Comparison of ENCODE assay signal across 14 mouse cellular contexts in genomic region chr5:20821647-20822046, GRCm38 (mm10).
A peak's percentile ranks its signal among the peaks of the same experiment; 100 is the strongest.
DNase-seq lines count a peak whose midpoint lies in the region; ATAC-seq and TF ChIP-seq lines count a peak whose summit lies in the region.
"Had no signal": no experiment of that assay in that cellular context is flagged by ENCODE, and none has a peak within 500 bp of the region (broad histone marks: within the 10 kb centered on the region; RNA-seq: fewer than 3 reads in every experiment).

No protein-coding gene starts in this region.

- 6% methylated on average over 1 of the region's 1 CpGs for WGBS in liver, adult 2 months
- 84% methylated on average over 1 of the region's 1 CpGs for WGBS in liver, embryonic 12.5 days (ENCODE audit: insufficient replicate concordance)
- 71% methylated on average over 1 of the region's 1 CpGs for WGBS in heart, embryonic 12.5 days

- no peak overlapping the region for H3K4me2 ChIP-seq in liver, embryonic 12.5 days
- H3K4me2 ChIP-seq in heart, embryonic 12.5 days, result no peak overlapping the region
- H3K4me2 ChIP-seq: limb, embryonic 15.5 days; neural tube, embryonic 13.5 days had no signal

- no peak for ATAC-seq in liver, embryonic 12.5 days
- ATAC-seq in heart, embryonic 12.5 days (ENCODE audit: insufficient number of reproducible peaks, low FRiP score), result no peak
- ATAC-seq in hematopoietic stem cell, adult 5-6 weeks (replicated peaks in 1 of 2; ENCODE audit: insufficient read depth in 1 of 2, low FRiP score in 2 of 2, low TSS enrichment in 1 of 2, low read depth in 1 of 2, poor library complexity in 2 of 2, severe bottlenecking in 2 of 2), result peak; percentile 62 to 69; a peak in 3 of 4 replicates
- ATAC-seq: CD4-positive, CD25-positive, alpha-beta regulatory T cell, adult 4 months; forebrain, embryonic 16.5 days had no signal

- no peak overlapping the region for H3K9ac ChIP-seq in liver, adult 2 months (ENCODE audit: low read depth, low read length)
- no peak overlapping the region for H3K9ac ChIP-seq in liver, embryonic 12.5 days
- H3K9ac ChIP-seq in heart, embryonic 12.5 days, result no peak overlapping the region
- H3K9ac ChIP-seq: limb, embryonic 15.5 days; neural tube, embryonic 13.5 days had no signal

- H3K27ac ChIP-seq in liver, adult 2 months (replicated peaks; ENCODE audit: insufficient read depth, low read depth, low read length), result no peak overlapping the region
- H3K27ac ChIP-seq in liver, embryonic 12.5 days, result no peak overlapping the region
- 0 out of 2 replicates have a peak overlapping the region, but pooled peaks have one; percentile 9 for H3K27ac ChIP-seq in heart, embryonic 12.5 days (ENCODE audit: poor library complexity, severe bottlenecking)
- H3K27ac ChIP-seq: limb, embryonic 15.5 days; neural tube, embryonic 13.5 days had no signal

- DNase-seq in liver, adult 2 months (ENCODE audit: extremely low read depth, low read depth, low spot score), result peak; percentile 34
- peak; percentile 30 to 39 for DNase-seq in lung, postnatal 4 days
- no peak for DNase-seq in ovary, postnatal 10 days (ENCODE audit: low spot score)
- no peak for DNase-seq in right cerebral cortex, postnatal 4 days
- DNase-seq: adrenal gland, postnatal 36 days; kidney, postnatal 14 days; layer of hippocampus, adult 9-11 months had no signal

- no peaks in the 10 kb centered on the region for H3K36me3 ChIP-seq in liver, adult 2 months (ENCODE audit: control insufficient read depth, insufficient read depth, low read length)
- H3K36me3 ChIP-seq in liver, embryonic 12.5 days, result no peaks in the 10 kb centered on the region
- H3K36me3 ChIP-seq in heart, embryonic 12.5 days, result no peaks in the 10 kb centered on the region
- H3K36me3 ChIP-seq: limb, embryonic 15.5 days; neural tube, embryonic 13.5 days had no signal

- no peak overlapping the region for H3K4me3 ChIP-seq in liver, adult 2 months (ENCODE audit: insufficient read depth, low read depth, low read length)
- H3K4me3 ChIP-seq in liver, embryonic 12.5 days, result no peak overlapping the region
- H3K4me3 ChIP-seq in heart, embryonic 12.5 days, result no peak overlapping the region
- H3K4me3 ChIP-seq: limb, embryonic 15.5 days; neural tube, embryonic 13.5 days had no signal

- TF ChIP-seq CTCF in liver, adult 2 months (IDR thresholded peaks at IDR 0.05; ENCODE audit: low read depth, low read length), result no peak

- no peaks in the 10 kb centered on the region for H3K9me3 ChIP-seq in liver, embryonic 12.5 days (replicated peaks)
- H3K9me3 ChIP-seq in heart, embryonic 12.5 days (replicated peaks), result no peaks in the 10 kb centered on the region
- H3K9me3 ChIP-seq: limb, embryonic 15.5 days; neural tube, embryonic 13.5 days had no signal

- no peaks in the 10 kb centered on the region; the same call in 1 of the 2 replicates for H3K4me1 ChIP-seq in liver, adult 2 months (ENCODE audit: control insufficient read depth, insufficient read depth, low read length)
- H3K4me1 ChIP-seq in liver, embryonic 12.5 days, result peaks cover 8% of the 10 kb centered on the region
- peaks cover 14% of the 10 kb centered on the region for H3K4me1 ChIP-seq in heart, embryonic 12.5 days (replicated peaks)
- H3K4me1 ChIP-seq: limb, embryonic 15.5 days; neural tube, embryonic 13.5 days had no signal

- no peaks in the 10 kb centered on the region; the same call in 1 of the 2 replicates for H3K79me2 ChIP-seq in liver, adult 2 months (ENCODE audit: control insufficient read depth, insufficient read depth, low read length)

- TF ChIP-seq POLR2A in liver, adult 2 months (IDR thresholded peaks at IDR 0.05; ENCODE audit: extremely low read depth, insufficient read depth, low read length), result no peak

- H3K27me3 ChIP-seq in liver, adult 2 months (ENCODE audit: control insufficient read depth, insufficient read depth, low read length), result no peaks in the 10 kb centered on the region
- no peaks in the 10 kb centered on the region for H3K27me3 ChIP-seq in liver, embryonic 12.5 days (replicated peaks)
- no peaks in the 10 kb centered on the region for H3K27me3 ChIP-seq in heart, embryonic 12.5 days (replicated peaks)
- H3K27me3 ChIP-seq: limb, embryonic 15.5 days; neural tube, embryonic 13.5 days had no signal

Comparison
In these comparisons a context has a peak if more than half of its experiments do, and no peak if none do; other contexts are left out.
1. DNase-seq: peak in liver, adult 2 months (single experiment) and lung, postnatal 4 days (2 of 2); none in ovary, postnatal 10 days (single experiment) and right cerebral cortex, postnatal 4 days (single experiment).
2. ATAC-seq: peak in hematopoietic stem cell, adult 5-6 weeks (2 of 2); none in liver, embryonic 12.5 days (single experiment) and heart, embryonic 12.5 days (single experiment).